Mouse (Mus musculus): ENCODE results near the gene 4930435E12Rik. TPM values are rescaled to one million over a fixed set of nuclear protein-coding genes. Genes with fewer than 3 reads are reported as not detected.
A peak's percentile ranks its signal among the peaks of the same experiment; 100 is the strongest.
"Not testable (repeated sequence)": the region's sequence is repeated elsewhere in the genome, so short reads cannot be mapped to it uniquely, and the experiment has no call there.

Gene 4930435E12Rik
- polyA plus RNA-seq (2015; fragmentation: Nextera tagmentation; extraction: Ambion mirVana), result not detected in 2 replicates

- H3K4me2 ChIP-seq (replicated peaks), result no peak within 1 kb of the TSS
- H3K4me3 ChIP-seq, result no peak within 1 kb of the TSS
- H3K9ac ChIP-seq, result no peak within 1 kb of the TSS
- H3K9me3 ChIP-seq, result no peaks in the 10 kb centered on the region
- no peaks in the 10 kb centered on the region for H3K36me3 ChIP-seq
- ATAC-seq (ENCODE audit: low FRiP score, low read depth), result no peak
- H3K27ac ChIP-seq, result no peak within 1 kb of the TSS
- 87% methylated on average over 3 of the region's 3 CpGs for WGBS
- H3K27me3 ChIP-seq, result no peaks in the 10 kb centered on the region
- H3K4me1 ChIP-seq, result no peaks in the 10 kb centered on the region
Observed at GRCm38 (mm10) chr16:38828649-38829048, at the start of gene 4930435E12Rik. Gene 4930435E12Rik, minus strand, starts transcription at chr16:38828749.

GRCm38 (mm10) chr16:38874481-38874880, 45.9 kb upstream of the 4930435E12Rik start:
- no peak overlapping the region for H3K9ac ChIP-seq
- 20% methylated on average over 4 of the region's 4 CpGs for WGBS

GRCm38 (mm10) chr16:38873231-38873630, 44.7 kb upstream of the 4930435E12Rik start:
- peaks cover 8% of the 10 kb centered on the region; the same call in 1 of the 2 replicates for H3K4me1 ChIP-seq
- no peak overlapping the region for H3K4me2 ChIP-seq (replicated peaks)
- no peaks in the 10 kb centered on the region for H3K9me3 ChIP-seq
- no peak overlapping the region for H3K4me3 ChIP-seq
- H3K36me3 ChIP-seq, result no peaks in the 10 kb centered on the region
- H3K27ac ChIP-seq, result no peak overlapping the region
- H3K27me3 ChIP-seq, result no peaks in the 10 kb centered on the region
- no peak overlapping the region for H3K9ac ChIP-seq
- no peak for ATAC-seq (ENCODE audit: low FRiP score, low read depth)
- 87% methylated on average over 4 of the region's 4 CpGs for WGBS

More at GRCm38 (mm10) chr16:38874481-38874880, 45.9 kb upstream of the 4930435E12Rik start:
- Histone ChIP-seq H3K4me2 (replicated peaks) (no peak overlapping the region), H3K36me3 (no peaks in the 10 kb centered on the region), H3K9me3 (no peaks in the 10 kb centered on the region), H3K4me1 (peaks cover 8% of the 10 kb centered on the region; the same call in 1 of the 2 replicates), H3K27me3 (no peaks in the 10 kb centered on the region), H3K4me3 (no peak overlapping the region), H3K27ac (no peak overlapping the region)
- ATAC-seq (ENCODE audit: low FRiP score, low read depth), result no peak

- ATAC-seq (ENCODE audit: low FRiP score, low read depth), result no peak
- H3K9ac ChIP-seq, result no peak overlapping the region
- no peak overlapping the region for H3K4me2 ChIP-seq (replicated peaks)
- no peak overlapping the region for H3K4me3 ChIP-seq
- H3K9me3 ChIP-seq, result 0 out of 2 replicates have a peak, but pooled peaks cover 7% of the 10 kb centered on the region
- H3K27me3 ChIP-seq, result no peaks in the 10 kb centered on the region
- H3K4me1 ChIP-seq, result no peaks in the 10 kb centered on the region
- H3K36me3 ChIP-seq, result no peaks in the 10 kb centered on the region
- no peak overlapping the region for H3K27ac ChIP-seq
- WGBS, result 76% methylated on average over 5 of the region's 5 CpGs
Observed at GRCm38 (mm10) chr16:38864358-38864757, 35.8 kb upstream of the 4930435E12Rik start.

- H3K36me3 ChIP-seq, result no peaks in the 10 kb centered on the region
- H3K9me3 ChIP-seq, result no peaks in the 10 kb centered on the region
- H3K4me3 ChIP-seq, result no peak overlapping the region
- H3K4me1 ChIP-seq, result no peaks in the 10 kb centered on the region
- WGBS, result 69% methylated on average over 6 of the region's 6 CpGs
- peaks cover 6% of the 10 kb centered on the region; the same call in 1 of the 2 replicates for H3K27me3 ChIP-seq
- no peak overlapping the region for H3K9ac ChIP-seq
- H3K27ac ChIP-seq, result no peak overlapping the region
- ATAC-seq (ENCODE audit: low FRiP score, low read depth), result no peak
- no peak overlapping the region for H3K4me2 ChIP-seq (replicated peaks)
Observed at GRCm38 (mm10) chr16:38860548-38860947, 32.0 kb upstream of the 4930435E12Rik start.

- Histone ChIP-seq H3K27me3 (peaks cover 6% of the 10 kb centered on the region; the same call in 1 of the 2 replicates), H3K27ac (no peak overlapping the region), H3K4me1 (no peaks in the 10 kb centered on the region), H3K9me3 (no peaks in the 10 kb centered on the region), H3K4me3 (no peak overlapping the region), H3K9ac (no peak overlapping the region), H3K4me2 (replicated peaks) (peak overlapping the region; percentile 40; the same call in 1 of the 2 replicates), H3K36me3 (no peaks in the 10 kb centered on the region)
- no peak for ATAC-seq (ENCODE audit: low FRiP score, low read depth)
- 31% methylated on average over 8 of the region's 8 CpGs for WGBS
Observed at GRCm38 (mm10) chr16:38858120-38858749, 29.7 kb upstream of the 4930435E12Rik start.

GRCm38 (mm10) chr16:38812521-38812920, 16.0 kb downstream of the 4930435E12Rik start:
- no peak overlapping the region for H3K9ac ChIP-seq
- H3K4me3 ChIP-seq, result no peak overlapping the region
- H3K27ac ChIP-seq, result no peak overlapping the region
- no peaks in the 10 kb centered on the region for H3K36me3 ChIP-seq
- H3K4me2 ChIP-seq (replicated peaks), result no peak overlapping the region
- peaks cover 7% of the 10 kb centered on the region; the same call in 1 of the 2 replicates for H3K9me3 ChIP-seq
- no peaks in the 10 kb centered on the region for H3K27me3 ChIP-seq
- peaks cover 8% of the 10 kb centered on the region for H3K4me1 ChIP-seq
- 24% methylated on average over 8 of the region's 8 CpGs for WGBS
- ATAC-seq (ENCODE audit: low FRiP score, low read depth), result 0 out of 2 replicates have a peak, but pooled peaks have one; percentile 17

- Histone ChIP-seq H3K9ac (no peak overlapping the region), H3K4me2 (replicated peaks) (no peak overlapping the region), H3K36me3 (no peaks in the 10 kb centered on the region), H3K27ac (no peak overlapping the region), H3K4me1 (no peaks in the 10 kb centered on the region), H3K4me3 (no peak overlapping the region), H3K9me3 (peaks cover 7% of the 10 kb centered on the region; the same call in 1 of the 2 replicates), H3K27me3 (no peaks in the 10 kb centered on the region)
- ATAC-seq (ENCODE audit: low FRiP score, low read depth), result no peak
- WGBS, result 76% methylated on average over 5 of the region's 5 CpGs
Observed at GRCm38 (mm10) chr16:38810196-38810595, 18.4 kb downstream of the 4930435E12Rik start.

GRCm38 (mm10) chr16:38807796-38808195, 20.8 kb downstream of the 4930435E12Rik start:
- not testable (repeated sequence) for H3K9me3 ChIP-seq; ATAC-seq (ENCODE audit: low FRiP score, low read depth); H3K4me1 ChIP-seq; H3K4me3 ChIP-seq; H3K27ac ChIP-seq; H3K4me2 ChIP-seq (replicated peaks); H3K27me3 ChIP-seq; H3K36me3 ChIP-seq; H3K9ac ChIP-seq
- WGBS, result 86% methylated on average over 5 of the region's 5 CpGs

GRCm38 (mm10) chr16:38800091-38800490, 28.5 kb downstream of the 4930435E12Rik start, which contains the start of gene Upk1b:
Gene Upk1b, minus strand, starts transcription at chr16:38800328.
- peak; percentile 24; the same call in 1 of the 2 replicates for ATAC-seq (ENCODE audit: low FRiP score, low read depth)
- Histone ChIP-seq H3K9ac (no peak within 1 kb of the TSS), H3K4me2 (replicated peaks) (peak within 1 kb of the TSS; percentile 27; the same call in 1 of the 2 replicates), H3K4me1 (no peaks in the 10 kb centered on the region), H3K27me3 (no peaks in the 10 kb centered on the region), H3K4me3 (no peak within 1 kb of the TSS), H3K9me3 (no peaks in the 10 kb centered on the region), H3K36me3 (no peaks in the 10 kb centered on the region), H3K27ac (no peak within 1 kb of the TSS)
- WGBS, result 32% methylated on average over 10 of the region's 10 CpGs

GRCm38 (mm10) chr16:38798957-38799450, 29.5 kb downstream of the 4930435E12Rik start:
- no peaks in the 10 kb centered on the region for H3K36me3 ChIP-seq
- H3K27ac ChIP-seq, result no peak overlapping the region
- no peak overlapping the region for H3K4me3 ChIP-seq
- H3K4me2 ChIP-seq (replicated peaks), result no peak overlapping the region
- no peaks in the 10 kb centered on the region for H3K4me1 ChIP-seq
- no peaks in the 10 kb centered on the region for H3K27me3 ChIP-seq
- WGBS, result 75% methylated on average over 3 of the region's 3 CpGs
- no peaks in the 10 kb centered on the region for H3K9me3 ChIP-seq
- ATAC-seq (ENCODE audit: low FRiP score, low read depth), result no peak
- H3K9ac ChIP-seq, result no peak overlapping the region

- no peak overlapping the region for H3K4me2 ChIP-seq (replicated peaks)
- no peak overlapping the region for H3K27ac ChIP-seq
- no peaks in the 10 kb centered on the region for H3K36me3 ChIP-seq
- H3K4me3 ChIP-seq, result no peak overlapping the region
- no peak for ATAC-seq (ENCODE audit: low FRiP score, low read depth)
- 44% methylated on average over 6 of the region's 6 CpGs for WGBS
- H3K4me1 ChIP-seq, result peaks cover 11% of the 10 kb centered on the region
- no peaks in the 10 kb centered on the region for H3K27me3 ChIP-seq
- H3K9ac ChIP-seq, result no peak overlapping the region
- no peaks in the 10 kb centered on the region for H3K9me3 ChIP-seq
Observed at GRCm38 (mm10) chr16:38793120-38793519, 35.4 kb downstream of the 4930435E12Rik start.
